Mouse (Mus musculus) monocyte, adult 2 months (primary cell): ENCODE results near the gene Fam243.

Source experiments
- DNase-seq, 2 experiments: peaks; one replicate each; pipeline ENCODE4 v3.0.0; 2022; ENCODE audit warnings: low spot score in 2 of 2, low read depth in 1 of 2

Fam243 gene

DNA sequence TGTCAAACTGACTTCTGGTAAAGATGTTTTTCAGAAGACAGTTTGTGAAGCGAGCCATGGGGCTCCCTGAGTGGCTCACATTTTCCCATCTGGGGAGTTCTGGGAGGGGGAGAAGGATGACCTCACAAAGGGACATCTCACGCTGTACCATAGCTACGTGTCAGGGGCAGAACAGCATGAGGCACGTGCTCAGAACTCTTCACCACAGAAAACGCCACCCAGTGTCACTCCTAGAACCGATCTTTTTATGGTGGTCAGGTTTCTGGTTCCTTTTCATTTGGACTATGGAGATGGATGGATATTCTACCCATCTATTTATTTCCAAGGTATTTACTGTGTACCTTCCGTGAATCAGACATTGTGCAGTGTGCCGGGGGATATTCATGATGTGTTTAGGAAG lies at the start of gene Fam243:
Gene Fam243 (minus strand): TSS at position 101 of the 400 bp plus-strand sequence.
- no peak for DNase-seq

DNA sequence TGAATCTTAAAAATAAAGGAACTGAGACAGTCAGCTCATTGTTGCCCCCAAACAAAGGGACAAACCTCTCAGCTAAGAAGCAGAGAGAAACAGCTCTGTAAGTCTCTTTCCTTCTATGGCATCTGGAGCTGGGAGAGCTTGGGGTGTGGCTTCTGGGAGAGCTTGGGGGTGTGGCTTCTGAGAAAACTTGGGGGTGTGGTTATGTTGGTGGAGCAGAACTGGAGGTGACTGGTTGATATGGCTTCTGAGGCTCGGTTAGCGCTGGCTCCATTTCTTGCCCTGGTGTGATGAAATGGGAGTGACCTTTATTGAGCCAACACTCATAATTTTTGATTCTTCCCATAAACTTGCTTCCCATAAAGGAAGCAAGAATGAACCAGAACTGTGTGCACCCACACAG lies 48.0 kb upstream of the Fam243 start:
- DNase-seq, result no peak

DNA sequence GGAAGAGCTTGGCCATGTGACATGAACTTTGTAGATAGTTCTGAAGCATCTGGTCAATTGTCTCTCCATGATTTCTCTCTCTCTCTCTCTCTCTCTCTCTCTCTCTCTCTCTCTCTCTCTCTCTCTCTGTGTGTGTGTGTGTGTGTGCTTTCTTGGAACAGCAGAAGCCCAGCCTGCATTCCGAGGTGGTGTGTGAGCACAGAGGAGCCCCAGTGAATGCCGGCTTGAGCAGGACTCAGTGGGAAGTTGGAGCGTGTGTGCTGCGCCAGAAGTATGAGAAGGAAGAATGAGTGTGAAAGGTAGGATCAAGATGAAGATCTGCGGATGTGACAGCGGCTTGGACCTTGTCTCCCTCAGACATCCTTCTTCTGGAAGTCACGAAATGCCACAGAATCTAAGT lies 44.2 kb upstream of the Fam243 start:
- DNase-seq, result no peak

DNA sequence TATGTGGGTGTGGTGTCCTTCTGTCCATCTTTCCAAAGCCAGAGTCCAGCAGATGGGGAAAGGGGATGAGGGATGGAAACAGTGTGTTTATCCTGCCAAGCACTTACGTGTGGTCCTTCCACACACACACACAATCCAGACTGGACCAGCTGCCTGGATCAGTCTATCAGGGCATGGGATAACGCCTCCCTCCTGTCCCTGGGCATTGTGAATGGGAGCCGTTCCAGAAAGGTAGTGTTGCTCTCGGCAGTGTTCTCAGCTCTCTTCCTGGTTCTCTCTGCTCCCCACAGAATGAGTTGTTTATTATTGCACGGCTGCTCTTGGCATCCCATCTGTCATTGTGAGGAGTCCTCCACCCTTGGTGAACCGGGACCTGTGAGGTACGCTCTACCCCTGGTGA lies 39.5 kb upstream of the Fam243 start:
- DNase-seq, result no peak

DNA sequence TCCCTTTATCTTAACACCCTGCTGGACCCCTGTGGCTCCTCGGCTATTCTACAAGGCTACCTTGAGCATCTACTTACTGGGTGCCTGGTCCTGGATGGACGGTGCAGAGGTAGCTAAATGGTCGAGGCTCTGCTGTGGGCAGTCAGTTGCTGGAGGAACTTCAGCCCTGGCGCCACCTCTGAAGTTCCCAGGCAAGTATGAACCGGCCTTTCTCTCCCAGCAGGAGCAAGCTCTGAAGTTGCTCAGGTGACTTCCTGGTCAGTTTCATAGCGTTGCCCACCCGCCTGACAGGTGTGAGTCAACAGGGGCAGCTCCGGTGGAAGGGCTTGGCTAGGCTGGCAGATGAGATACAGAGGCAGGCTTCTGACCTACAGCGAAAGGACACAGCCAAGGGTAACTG lies 38.0 kb upstream of the Fam243 start, which contains the start of gene Kcne1:
Gene Kcne1 (minus strand): TSS at position 240 of the 400 bp plus-strand sequence.
- no peak for DNase-seq

DNA sequence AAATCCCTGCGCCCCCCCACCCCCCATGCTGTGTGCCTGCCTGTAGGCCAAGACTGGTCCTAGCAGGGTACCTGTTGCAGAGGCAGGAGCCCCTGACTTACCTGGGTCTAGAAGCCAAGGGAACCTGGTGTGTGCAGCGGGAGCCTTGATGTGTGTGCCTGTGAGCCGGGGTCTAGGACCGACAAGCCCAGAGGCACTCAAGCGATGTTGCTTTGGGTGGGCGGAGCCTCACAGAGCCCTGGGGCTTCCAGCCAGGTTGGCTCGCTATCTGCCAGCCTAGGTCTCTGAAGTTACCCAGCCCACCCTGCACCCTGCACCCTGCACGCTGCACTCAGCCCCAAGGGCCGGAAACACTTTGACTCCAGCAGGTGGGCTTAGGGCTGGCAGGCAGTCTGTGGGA lies 37.5 kb upstream of the Fam243 start:
- no peak for DNase-seq

DNA sequence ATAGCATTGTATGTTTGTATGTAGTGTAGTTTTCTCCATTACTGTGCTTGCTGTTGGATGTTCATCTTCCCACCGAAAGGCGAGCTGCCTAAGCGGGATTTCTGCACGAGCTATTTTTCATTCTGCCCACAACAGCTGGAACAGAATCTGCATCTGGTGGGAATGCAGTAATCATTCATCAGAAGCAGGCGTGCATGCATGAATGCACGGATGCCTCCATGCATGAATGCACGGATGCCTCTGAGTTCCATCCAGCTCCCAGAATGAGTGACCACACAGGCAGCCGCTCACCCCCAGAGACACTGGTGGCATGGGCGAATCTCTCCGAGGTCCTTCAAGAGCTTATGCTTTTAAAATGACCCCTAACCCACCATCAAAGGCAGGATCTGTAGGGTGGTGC lies 36.3 kb upstream of the Fam243 start:
- DNase-seq, result no peak

DNA sequence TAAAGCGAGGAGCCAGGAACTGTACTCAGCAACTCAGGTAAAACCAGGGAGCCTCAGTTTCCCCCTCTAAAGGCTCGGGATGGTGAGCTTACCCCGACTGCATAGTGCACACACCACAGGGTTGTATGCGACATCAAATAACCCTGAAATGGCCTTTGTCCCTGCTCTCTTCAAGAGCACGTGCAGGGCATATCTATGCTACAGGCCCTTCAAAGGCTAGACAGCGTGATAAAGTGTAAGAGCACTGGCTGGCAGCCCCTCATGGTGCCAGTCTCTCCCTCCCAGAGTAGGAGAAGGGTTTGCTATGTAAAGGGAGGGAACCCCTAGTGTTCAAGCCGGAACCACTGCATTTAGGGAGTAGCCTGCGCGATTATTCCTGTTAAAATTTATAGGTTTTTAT lies 35.8 kb upstream of the Fam243 start:
- DNase-seq, result no peak

DNA sequence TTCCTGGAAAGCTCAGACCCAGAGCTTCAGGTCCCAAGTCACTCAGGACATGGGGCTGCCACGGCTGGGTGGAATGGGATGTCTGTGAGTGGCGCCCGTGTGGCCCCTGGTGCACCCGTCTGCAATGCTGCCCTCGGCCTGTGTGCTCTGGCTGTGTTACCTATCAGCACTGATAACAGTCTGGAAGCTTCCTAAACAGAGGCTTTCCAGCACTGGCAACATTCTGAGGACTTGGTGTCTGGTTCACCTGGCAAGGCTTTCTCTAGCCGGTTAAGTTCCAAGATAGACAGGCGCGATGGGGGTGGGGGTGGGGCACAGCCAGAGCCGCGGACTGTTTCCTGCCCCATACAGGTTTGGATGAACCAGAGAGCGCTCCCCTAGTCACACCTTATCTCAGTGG lies 34.7 kb upstream of the Fam243 start:
- no peak for DNase-seq

DNA sequence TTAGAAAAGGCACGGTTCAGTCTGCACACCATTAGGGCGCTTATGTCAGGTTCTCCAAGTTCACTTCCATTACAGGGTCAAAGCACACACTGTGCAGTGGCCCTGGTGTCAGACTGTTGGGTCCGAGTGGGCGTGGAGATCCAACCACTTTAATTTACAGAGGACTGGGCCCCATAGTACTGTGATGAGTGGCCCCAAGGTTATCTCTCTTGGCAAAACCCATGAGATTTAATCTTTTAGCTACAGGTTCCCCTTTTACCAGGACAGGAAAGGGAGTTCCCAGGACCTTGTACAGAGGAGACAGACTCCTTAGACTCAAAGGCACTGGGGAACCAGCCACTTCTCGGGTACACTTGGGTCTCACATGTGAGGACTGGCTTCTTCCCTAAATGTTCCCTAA lies 34.1 kb upstream of the Fam243 start:
- DNase-seq, result no peak

DNA sequence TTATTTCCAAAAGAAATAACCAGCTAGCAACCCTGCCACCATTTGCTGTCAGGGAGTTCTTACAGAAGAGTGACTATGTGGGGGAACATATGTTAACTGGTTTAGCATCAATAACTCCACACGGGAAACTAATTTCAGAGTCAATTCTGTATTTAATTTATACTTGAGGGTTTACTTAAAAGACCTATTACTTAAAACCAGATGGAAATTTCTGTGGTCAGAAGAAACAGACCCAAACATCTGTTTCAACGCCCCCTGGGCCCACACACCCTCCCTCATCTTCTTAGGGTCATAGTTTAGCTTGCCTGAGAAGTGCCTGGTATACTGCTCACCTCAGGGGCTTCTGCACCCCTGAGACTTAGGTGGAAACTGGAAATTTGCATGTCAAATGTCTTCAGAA lies 32.7 kb upstream of the Fam243 start:
- DNase-seq, result no peak

DNA sequence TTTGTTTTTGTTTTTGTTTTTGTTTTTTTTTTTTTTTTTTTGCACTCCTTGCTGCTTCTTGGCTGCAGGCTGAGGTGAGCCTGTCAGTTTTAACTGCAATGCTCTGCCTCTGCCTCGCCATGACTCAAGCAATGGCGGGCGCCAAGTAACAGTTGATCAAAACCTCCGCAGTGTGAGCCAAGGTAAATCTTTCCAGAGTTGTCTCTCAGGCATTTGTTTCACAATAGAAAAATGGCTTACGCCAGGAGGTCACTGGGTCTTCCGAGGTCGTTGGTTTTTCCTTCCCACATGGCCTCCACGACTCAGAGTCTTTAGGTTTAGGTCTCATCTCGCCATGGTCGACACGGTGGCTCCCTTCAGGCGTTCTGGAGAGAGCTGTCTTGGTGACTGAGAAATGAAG lies 32.1 kb upstream of the Fam243 start:
- no peak for DNase-seq

DNA sequence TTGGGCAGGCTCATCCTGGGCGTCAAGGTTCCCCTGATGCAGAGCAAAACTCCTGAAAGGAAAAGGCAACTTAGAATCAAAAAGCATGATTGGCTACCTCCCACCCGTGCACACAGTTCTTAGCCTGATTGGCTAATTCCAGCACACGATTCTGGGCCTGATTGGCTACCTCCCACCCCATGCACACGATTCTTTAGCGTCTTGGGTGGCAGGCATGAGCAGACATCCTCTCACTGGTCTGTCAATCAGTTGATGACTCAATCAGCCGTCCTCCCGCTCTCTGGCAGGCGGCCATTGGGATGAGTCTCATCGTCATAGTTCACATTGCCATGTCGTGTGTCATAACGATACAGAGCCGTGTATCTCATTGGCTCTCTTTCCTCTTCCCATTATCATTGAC lies 27.7 kb upstream of the Fam243 start:
- no peak for DNase-seq

DNA sequence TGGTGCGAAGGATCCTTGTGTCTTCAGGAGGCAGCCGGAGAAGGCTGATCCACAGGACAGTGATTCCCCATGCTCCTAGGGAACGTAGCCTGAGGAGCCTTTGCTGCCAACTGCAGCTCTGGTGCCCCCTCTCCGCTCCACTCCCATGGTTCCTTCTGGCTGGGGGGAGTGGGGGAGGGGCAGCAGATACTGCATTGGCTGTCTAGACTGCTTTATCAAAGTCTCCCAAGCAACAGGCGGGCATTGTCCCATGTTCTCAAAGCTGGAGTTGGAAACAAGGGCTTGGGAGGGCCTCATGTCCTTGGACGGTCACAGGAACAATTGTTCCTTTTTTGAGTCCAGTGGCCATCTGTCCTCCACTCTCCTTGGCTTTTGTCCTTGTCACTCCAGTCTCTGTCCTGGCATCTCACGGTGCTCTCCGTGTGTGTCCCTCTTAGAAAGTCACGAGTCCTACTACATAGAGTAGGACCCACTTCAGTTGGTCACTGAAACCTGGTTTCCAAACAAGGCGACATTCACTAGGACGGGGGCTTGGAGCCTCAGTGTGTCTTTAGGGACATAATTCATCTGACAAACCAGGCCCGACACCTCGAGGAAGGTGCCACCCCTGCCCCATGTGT lies 25.2 kb upstream of the Fam243 start:
- DNase-seq, result no peak

DNA sequence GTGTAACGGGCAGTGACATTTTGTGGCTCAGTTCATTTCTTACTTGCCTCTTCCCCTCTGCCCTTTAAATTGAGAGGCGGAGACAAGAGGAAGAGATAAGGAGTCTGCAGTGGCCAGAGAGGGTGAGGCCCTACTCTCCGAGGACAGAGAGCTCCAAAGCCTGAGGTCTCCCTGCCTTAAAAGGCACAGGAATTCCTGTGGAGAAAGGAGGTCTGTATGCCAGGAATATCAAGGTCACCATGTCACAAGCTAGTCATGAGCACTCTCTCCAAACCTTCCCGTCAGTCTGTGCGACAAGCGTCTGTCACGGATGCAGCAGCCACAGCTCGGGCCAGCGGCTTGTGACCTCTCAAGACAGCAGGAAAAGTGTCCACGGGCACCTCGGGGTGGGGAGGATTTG lies 23.9 kb upstream of the Fam243 start:
- DNase-seq, result no peak

DNA sequence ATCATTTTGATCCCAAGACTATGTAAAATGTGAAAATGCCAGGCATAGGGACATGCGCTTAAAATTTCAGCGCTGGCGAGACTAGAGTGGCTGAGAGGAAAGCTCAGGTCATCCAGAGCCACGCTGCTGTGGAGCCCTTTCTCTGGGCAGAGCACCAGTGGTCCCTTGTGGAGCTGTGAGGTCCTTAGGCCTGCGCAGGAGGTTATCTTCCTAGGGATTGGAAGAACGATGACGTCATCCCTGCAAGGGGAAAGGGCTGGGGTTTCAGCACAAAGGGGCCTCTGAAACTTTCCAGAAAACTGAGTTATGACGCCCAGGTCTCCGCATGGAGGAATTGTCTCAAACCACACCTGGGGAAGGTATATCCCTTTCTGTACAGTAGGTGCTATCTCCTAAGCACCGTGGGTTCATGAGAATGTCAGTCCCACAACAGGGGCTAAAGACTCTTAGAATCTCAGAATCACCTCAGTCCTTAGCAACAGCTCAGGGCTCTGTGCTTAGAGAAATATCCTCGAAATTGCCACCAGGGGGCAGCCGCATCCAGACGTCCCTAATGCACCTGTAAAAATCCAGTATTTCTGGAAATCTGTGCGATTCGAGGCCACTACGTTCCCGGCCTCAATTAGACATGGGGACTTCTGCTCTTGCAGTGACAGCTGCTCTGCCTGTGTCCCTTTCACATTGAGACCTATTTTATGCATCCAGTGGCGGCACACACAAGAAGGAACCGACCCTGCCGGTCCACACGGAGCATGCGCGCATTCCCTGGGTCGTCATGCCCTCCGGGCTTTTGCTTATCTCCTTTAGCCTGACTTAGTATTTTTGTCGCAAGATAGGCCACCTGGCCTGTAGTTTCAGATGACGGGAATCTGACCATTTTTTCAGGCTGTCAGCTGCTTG lies 19.6 kb upstream of the Fam243 start:
- peak in 1 of 2 experiments; percentile 1 for DNase-seq

DNA sequence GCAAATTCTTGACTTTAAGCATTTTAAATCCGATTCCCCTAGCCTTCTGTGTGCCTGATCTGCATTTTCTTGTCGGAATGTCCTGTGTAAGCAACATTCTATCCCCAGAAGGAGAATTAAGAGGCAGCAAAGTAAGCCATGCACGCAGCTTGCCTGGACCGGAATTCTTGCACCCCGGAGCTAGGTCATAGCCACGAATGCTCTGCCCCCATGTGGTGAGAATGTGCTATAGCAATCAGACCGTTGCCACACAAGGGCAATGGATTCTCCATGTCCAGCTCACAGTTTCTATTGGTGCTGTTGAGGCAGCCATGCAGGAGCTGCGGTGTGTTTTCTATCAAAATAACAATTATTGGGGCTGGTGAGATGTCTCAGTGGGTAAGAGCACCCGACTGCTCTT lies 15.0 kb upstream of the Fam243 start:
- DNase-seq, result peak in 1 of 2 experiments; percentile 14

DNA sequence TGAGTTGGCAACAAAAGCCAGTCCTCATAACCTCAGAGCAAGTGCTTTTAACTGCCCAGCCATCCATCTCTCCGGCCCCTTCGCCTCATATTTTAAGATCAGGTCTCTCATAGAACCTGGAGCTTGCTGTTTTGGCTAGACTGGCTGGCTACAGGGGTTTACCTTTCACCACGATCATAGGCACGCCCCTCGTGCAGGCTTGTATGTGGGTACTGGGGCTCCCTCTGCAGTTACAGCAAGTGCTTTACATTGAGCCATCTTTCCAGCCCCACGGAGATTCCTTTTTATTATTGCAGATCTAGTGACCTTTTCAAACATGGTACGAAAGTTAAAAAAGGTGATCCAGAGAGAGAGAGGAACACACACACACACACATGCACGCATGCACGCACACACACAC lies 13.4 kb upstream of the Fam243 start:
- DNase-seq, result no peak

DNA sequence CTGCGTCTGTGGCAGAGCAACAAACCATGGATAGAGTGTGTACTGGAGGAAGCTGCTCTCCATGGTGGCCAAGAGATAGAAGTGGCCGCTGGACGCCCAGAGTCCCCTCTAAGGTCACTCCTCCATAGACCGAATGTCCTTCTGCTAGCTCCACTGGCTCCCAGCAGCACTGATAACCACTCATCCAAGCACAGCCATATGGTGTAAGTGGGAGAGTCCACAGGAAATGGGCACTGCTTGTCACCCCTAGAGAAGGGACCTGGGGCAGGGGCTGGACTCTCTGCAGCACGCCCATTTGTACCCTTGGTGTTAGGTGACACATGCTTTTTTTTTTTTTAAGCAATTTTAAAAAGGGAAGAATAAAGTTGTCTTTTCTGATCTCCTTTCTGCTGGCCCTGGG lies 9.7 kb upstream of the Fam243 start:
- no peak for DNase-seq

DNA sequence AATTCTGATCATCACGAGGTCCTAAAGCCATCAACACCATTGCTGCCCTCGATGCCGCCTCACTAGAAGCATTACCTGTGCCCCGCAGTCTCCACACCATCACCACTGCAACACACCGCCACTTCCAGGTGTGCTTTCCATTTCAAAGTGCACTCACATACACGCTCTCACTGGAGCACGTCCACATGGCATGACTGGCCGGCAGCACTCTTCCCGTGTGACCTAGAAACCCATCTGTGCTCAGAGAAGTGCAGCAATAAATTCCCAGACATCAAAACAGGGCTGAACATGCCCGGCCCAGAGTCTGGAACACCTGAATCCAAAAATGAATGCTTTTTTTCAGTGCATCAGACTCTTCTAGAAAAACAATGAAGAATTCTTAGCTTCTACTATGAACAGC lies 6.7 kb upstream of the Fam243 start:
- DNase-seq, result no peak

DNA sequence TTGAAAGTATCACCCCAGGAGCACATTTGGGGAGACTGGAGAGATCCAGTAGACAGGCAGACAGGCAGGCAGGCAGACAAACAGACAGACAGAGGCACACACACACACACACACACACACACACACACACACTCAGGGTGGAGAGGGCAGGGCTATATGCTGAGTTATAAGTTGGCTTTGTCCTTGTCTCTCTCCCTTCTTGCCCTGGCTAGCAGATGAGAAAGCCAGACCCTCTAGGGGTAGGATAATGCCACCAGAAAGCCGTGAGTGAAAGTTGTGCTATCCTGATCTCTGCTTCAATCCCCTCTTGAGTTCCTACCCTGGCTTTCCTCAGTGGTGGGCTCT lies 3.8 kb upstream of the Fam243 start:
- DNase-seq, result no peak

DNA sequence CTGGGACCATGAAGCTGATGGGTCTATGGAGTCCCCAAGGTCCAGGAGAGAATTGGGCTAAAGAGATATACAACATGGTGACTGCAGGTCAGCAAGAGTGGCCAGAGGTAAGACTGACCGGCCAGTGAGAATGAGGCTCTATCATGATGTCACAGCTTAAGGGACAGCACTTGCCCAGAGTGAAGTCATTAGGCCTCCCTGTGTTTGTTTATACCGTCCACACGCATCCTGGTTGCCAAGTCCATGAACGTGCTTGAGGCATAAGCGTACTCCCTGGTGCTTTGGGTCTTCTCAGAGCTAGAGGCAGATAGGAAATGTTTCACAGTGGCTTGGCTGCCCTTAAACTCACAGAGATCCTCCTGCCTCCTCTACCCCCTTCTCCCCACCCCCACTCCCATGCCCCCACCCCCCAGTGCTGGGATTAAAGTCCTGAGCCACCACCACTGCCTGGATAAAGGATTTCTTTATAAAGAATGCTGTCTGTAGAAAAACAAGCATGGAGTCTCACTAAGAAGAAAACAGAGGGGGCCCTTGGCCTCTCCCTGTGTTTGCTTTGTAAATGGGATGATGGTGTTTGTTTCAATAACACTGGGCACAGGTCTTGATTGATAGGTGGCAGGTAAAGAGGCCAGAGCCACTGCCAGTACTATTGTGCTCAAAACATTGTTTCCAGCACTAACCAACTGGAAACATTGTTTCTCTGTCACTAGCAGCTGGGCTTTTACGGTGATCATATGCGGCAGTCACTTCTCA lies 3.2 kb upstream of the Fam243 start:
- no peak for DNase-seq
